Mouse (Mus musculus) A20 (cell line): ENCODE measurements at regions not wholly inside any gene's neighbourhood (a gene's known extent, or its start where the extent isn't known, plus 50 kb on each side); places are given as distances from the start of the nearest gene placed in this dataset.
"Not testable (repeated sequence)": the region's sequence is repeated elsewhere in the genome, so short reads cannot be mapped to it uniquely, and the experiment has no call there.

Experiments used
- DNase-seq: peaks from one replicate; pipeline ENCODE4 v3.0.0-alpha.2; 2011; ENCODE audit warnings: low read depth, low spot score

DNA sequence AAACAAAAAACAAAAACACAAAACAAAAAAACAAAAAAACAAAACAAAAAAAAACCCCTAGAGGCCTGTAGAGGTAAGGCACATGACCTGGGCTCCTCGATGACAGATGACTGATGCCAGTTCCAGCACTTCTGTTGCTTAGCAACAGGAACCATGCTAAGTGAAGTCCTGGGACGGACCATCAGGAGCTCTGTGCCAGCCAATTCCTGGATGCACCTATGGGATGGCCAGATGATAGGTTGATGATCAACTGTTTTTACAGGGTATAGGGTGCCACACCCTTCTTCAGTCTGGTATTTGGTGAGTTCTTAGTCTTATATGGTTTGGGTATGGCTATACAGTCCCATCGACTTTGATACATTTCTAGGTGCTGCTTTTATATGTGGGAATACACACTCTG lies 209.9 kb downstream of the Med10 start:
- no peak for DNase-seq

DNA sequence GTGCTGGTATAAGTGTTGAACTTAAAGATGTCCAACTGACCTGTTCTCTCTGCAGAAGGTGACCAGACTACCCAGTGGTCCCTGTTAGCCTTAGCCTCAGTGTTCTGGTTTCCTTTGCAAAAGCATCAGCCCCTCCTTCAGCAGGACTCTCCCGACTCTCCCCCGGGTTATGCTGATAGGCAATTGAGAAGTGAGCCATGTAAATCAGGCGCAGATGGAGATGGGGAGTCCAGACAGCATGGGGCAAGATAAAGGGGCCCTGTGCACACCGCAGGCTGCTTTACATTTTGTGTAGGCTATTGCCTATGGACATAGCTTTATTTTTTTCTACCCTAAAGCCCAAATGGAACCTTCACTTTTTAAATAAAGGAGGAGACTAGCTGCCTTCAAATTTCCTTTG lies 213.0 kb downstream of the Med10 start:
- no peak for DNase-seq

DNA sequence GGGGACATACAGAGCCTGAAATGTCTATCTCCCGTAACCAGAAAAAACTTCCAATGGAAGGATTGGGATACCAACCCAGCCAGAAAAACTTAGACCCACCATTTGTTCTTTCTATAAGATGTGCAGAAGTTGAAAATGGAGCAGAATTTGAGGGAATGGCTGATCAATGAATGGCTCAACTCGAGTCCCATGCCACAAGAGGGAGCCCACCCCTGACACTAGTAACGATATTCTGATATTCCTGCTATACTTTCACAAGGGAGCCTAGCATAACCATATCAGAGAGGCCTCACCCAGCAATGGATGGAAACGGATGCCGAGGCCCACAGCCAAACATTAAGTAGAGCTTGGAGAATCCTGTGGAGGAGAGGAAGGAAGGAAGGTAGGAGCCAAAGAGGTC lies 215.3 kb downstream of the Med10 start:
- DNase-seq, result no peak

- no peak for DNase-seq
Measured at GRCm38 (mm10) chr13:70019999-70020838, 218.0 kb downstream of the Med10 start.

DNA sequence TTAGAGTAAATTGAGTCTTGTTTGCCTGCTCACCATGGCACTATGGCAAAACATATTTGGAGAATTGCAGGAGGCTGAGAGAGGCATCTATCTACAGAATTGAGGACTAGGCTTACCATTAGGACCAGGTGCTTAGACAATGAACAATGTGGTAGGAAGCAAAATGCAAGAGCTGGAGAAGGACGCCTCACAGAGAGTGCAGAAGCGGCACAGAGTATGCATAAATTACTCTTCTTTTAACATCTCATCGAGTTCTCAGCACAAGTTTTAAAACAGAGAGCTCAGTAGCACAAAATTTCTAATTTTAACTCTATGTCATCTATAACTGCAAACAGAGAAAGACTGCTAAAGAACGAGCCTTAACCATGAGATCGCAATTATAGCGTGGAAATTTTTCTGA lies 231.1 kb downstream of the Med10 start:
- no peak for DNase-seq

DNA sequence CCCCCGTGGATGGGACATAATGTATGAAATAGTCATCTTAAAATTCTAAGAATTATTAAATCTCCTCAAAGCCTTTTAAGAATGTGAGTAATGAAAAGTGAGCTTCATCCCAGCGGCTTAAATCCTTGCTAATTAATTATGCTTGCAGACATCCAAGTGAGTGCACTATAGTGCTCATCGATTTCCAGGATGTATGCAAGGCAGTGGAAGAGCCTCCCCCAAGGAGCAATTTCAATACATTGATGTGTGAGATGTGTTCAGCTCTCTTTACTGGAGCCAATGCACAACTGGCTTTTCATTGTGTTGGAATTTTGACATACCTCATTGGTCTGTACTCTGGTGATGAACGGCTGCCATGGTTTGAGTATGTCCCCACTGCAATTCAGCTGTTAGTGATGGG lies 231.6 kb downstream of the Med10 start:
- no peak for DNase-seq

DNA sequence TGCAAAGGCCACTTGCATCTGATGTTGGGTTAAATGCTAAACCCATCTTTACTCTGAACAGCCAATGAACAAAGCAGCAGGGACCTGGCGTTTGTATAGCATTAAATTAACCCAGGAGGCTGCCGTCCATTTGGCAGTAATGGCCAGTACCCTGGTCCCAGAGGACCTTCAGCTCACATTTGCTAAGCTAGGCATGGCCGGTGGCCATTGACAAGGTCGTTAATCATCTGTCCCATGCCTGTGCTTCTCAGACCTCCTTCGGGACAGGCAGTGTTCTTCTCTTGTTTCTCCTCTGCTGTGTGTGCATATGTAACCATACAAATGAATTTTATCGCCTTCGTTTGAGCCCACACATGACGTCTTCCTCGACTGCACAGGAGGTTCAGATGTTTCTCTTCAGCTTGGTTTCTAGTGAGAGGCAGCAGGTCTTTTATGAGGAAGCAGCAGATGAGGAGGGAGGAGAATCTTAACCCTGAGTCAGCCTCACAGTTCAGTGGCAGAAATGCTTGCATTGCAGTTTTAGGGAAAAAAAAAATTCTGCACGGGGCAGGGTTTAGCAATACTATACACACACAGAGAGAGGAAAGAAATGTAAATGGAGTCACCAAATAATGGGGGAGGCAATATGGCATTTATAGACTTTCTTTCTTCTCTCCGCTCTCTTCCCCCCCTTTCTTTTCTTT lies 235.9 kb downstream of the Med10 start:
- no peak for DNase-seq

DNA sequence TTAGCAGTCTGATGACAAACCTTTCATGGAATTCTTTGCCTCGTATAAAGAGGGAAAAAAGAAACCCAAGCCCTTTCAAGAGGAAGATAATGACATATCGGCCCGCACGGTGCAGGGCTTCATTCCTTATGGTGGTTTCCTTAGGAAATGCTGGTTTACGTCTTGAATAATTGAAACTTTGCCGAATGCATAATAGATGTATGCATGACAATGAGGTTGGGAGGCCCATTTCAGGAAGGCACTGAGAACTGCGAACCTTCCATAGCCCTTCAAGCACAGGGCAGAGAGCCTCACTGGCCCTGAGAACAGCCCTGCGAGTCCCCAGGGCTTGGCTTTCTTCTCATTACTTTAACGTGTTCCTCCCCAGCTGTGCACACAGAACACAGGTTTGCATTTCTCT lies 255.7 kb downstream of the Med10 start:
- DNase-seq, result no peak

DNA sequence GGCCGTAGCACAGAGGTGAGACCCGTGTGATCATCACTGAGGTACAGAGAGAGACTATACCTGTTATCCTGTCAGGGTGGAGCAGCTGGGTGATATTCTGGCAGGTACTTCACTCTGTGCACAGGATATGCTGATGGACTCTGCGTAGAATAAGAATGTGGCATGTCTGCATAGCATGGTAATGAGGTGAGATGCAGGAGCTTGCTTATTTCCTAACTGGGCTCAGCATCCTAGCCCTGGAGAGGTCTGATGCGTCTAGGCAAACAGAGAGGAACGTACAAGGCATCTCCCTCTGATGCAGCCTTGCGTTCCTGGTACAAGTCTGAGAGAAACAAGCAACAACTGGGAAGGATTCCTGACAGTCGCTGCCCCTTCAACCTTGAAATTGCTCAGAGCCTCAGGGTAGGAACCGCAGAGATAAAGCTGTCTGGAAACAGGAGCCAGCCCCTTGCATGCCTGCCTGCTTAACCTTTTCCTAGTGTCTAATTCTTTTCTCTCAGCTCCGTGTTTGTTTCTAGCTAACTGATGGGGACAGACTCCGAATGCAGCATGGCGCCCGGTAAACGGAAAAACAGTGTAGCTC lies 259.3 kb downstream of the Med10 start:
- DNase-seq, result no peak

DNA sequence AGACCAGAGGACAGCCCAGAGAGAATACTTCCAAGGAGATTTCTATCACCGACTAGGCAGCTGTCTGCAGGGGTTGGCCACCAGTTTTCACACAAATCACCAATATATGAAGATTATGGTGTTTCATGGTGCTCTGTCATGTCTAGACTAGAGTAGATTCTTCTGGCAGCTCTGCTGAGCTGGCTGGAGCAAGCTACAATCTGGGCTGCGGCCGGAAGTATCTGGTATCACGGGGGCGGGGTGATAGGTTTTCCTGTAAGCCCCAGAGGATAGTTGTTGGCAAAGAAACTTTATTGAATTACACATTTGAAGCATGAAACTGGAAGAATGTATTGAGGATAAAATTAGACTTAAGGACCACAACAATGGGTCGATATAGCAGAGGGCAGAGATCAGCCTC lies 271.5 kb downstream of the Med10 start:
- DNase-seq, result no peak

GRCm38 (mm10) chr13:70075353-70075752 lies 273.2 kb downstream of the Med10 start:
- DNase-seq, result no peak

DNA sequence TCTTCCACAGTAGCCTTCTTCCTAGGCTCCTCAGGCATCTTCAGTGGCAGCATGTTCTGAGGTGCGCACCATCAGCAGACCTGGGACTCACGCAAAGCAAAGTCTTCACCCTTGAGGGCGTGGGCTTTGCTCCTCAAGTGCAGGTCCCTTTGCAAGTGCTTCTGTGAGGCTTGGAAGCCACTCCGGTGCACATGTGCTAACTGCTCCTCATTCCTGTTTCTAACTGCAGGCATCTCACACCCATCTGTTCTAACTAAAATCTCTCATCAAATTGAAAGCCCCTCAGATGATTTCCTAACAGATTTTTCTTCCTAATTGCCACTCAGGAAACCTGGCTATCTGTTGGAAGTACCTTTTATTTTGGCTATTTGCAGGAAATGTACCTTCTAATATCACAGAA lies 278.9 kb downstream of the Med10 start:
- no peak for DNase-seq

DNA sequence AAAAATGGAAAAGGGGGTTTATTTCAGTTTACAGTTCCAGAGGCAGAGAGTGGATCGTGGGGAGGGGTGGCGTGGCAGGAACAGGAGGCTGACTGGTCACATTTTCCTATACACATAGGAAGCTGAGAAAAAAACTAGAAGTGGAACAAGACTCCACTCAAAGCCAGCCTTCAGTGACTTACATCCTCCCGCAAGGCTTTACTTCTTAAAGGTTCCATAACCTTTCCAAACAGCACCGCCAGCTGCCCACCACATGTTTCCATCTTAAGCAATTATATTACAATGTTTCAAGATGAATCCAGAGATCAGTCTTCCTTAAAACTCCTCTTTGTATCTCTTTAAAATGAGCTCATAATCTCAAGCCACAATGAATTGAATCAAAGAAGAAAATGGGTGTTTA lies 290.7 kb downstream of the Med10 start:
- DNase-seq, result no peak

DNA sequence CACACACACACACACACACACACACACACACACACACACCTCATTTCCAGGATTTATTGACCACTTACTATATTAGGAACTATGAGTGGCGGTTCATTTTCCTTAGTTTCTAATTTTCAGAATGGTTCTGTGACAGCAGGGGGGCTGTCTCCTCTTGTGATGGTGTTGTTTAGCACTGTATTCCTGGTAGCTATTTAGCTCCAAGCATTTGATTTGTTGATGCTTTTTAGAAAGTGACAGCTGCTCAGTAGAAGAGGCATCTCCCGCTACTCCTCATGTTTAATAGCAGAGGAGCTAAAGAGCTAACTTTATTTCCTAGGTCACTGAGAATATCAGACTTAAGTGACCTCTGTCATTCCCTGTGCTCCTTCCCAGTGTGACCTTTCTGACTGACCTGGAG lies 291.8 kb downstream of the Med10 start:
- DNase-seq, result no peak

DNA sequence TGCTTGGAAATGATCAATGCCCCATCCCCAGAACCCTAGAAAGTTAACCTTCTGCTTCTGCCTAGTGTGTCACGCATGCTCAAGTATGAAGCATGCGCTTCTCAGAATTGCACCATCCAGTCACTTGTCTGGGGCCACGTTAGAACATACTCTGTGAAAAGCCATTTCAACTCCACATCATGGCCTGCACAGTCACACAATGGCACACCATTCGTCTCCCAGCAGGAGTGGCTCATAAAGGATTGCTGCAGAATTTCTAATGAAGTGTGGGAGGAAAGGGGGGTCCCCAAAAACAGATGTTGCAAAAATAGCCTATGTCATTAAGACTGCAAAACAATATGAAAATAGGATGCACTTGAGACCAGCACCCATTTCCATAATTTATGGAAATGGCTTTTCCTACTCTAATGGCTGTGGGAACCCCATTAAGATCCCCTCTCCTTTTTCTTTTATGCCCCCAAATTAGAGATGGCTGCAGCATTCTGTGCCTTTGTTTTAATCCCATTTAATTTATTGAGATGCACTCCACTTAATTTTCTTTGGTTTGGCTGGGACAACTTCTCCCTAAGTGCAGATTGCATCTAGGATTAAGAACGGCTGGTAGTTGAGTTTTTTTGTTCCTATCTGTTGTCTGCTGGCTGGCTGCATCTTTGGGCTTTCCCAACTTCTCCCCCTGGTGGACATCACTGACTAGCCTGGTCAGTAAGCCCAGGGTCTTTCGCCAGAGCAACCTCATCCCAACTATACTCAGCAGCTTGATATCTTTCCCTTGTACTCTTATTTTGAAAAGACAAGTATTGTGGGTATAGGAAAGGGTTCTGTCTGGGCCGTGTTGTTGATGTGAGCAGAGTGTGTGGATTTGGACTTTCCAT lies 294.5 kb downstream of the Med10 start:
- DNase-seq, result no peak

GRCm38 (mm10) chr13:70100091-70100490 lies 297.9 kb downstream of the Med10 start:
- not testable (repeated sequence) for DNase-seq

DNA sequence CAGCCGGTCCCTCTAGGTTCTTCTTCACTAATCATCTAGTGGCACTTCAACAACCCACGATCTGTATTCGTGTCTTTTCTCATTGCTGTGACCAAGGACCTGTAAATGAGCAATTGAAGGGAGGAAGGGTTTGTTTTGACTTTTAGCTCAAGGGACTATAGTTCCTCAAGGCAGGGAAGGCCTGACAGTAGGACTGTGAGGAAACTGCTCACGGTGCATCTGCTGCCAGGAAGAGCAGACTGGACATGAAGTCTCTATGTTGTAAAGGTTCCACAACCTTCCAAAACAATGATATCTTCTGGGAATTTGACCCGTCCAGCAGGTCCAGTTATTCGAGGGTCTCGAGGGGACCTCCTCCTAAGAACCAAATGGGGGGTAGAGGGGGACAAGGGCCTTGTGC lies 300.8 kb downstream of the Med10 start:
- DNase-seq, result no peak

- DNase-seq, result not testable (repeated sequence)
Measured at GRCm38 (mm10) chr13:70103491-70103890, 301.3 kb downstream of the Med10 start.

GRCm38 (mm10) chr13:70103903-70104302 lies 301.7 kb downstream of the Med10 start:
- DNase-seq, result no peak

DNA sequence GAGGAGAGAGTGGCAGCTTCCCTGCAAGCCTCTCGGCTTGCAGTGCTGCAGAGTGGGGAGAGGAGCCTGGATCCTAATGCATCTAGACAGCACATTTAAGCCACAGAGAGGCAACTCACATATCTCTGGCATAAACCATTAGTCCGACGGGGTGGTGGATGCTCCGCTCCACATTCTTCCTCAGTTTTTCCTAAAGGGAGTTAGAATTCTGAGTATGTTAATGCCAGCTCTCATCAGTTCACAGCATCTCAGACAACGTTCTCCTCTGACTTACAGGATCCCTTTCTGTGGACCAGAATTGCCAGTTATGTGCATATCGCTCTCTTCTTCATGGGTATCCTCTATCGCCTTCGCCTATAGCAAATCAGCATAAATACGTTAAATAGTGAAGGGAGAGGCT lies 313.4 kb downstream of the Med10 start:
- DNase-seq, result no peak

GRCm38 (mm10) chr13:70124860-70125545 lies 322.8 kb downstream of the Med10 start:
- DNase-seq, result no peak
